Mouse (Mus musculus): ENCODE data around the gene Acot13.

DNA sequence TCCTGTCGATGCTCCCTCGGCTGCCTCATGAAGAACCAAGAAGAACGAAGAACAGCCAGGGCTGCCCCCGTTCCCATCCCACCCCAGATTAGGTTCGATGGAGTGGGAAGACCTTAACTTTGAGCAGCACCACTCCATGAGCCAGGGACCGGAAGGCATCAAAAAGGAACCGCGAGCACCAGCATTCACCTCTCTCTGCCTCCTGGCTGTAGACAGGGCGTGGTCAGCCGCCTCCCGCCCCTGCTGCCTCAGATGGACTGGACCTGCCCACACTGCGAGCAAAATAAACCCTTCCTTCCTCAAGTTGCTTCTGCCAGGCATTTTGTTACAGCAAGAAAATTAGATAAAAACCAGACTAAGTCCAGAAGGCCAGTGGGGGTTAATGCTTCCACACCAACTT is 29.7 kb upstream of the Acot13 start:
- no peak for TF ChIP-seq CTCF (IDR thresholded peaks at IDR 0.05; ENCODE audit: low read depth)
- TF ChIP-seq EP300 (IDR thresholded peaks at IDR 0.05; ENCODE audit: low read depth) = no peak

Measured in liver, embryonic 14.5 days (tissue).